Mouse (Mus musculus) adrenal gland, adult 8-10 months (tissue): Measurements from ENCODE around the gene Stat6. TPM values are rescaled to one million over a fixed set of nuclear protein-coding genes. Genes with fewer than 3 reads are reported as not detected.
A peak's percentile ranks its signal among the peaks of the same experiment; 100 is the strongest.
"Not testable (repeated sequence)": the region's sequence is repeated elsewhere in the genome, so short reads cannot be mapped to it uniquely, and the experiment has no call there.

ENCODE experiments used
- DNase-seq: peaks from one replicate; pipeline ENCODE4 v3.0.0; 2022
- total RNA-seq, 4 experiments: library from RNA; stranded (reverse); gene quantifications; 2 replicates each; pipeline ENCODE4 v1.2.4; 2022

Gene Stat6
- total RNA-seq, 4 experiments from 2014 or later = 96.7 to 113 (median 107) TPM

GRCm38 (mm10) chr10:127652906-127653638 lies 10.3 kb downstream of the Stat6 start:
- DNase-seq = no peak

- DNase-seq = no peak
Observed at GRCm38 (mm10) chr10:127654970-127655579, 12.3 kb downstream of the Stat6 start.

GRCm38 (mm10) chr10:127657617-127658016 lies 14.8 kb downstream of the Stat6 start:
- not testable (repeated sequence) for DNase-seq

DNA sequence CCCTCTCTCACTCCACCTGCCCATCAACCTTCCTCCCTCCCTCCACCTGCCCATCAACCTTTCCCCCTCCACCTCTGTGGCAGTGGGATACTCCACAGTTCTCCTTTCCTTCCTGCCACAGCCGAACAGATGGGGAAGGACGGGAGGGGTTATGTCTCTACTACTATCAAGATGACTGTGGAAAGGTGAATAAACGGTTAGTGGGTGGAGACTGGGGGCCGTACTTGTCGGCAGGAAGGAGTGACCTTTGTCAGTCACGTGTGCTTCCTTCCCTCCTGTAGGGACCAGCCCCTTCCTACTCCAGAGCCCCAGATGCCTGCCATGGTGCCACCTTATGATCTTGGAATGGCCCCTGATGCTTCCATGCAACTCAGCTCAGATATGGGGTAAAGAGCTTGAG lies 15.3 kb downstream of the Stat6 start:
- DNase-seq = no peak

DNA sequence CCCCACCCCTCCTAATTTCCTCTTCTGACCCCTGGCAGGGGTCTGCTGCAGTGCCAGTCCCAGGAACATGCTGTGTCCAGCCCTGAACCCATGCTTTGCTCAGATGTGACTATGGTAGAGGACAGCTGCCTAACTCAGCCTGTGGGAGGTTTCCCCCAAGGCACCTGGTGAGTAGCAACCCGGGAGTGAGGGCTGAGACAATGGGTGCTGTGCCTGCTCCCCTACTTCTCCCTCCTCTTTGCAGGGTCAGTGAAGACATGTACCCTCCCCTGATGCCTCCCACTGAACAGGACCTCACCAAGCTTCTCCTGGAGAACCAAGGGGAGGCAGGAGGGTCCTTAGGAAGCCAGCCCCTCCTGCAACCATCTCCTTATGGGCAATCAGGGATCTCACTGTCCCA lies 16.8 kb downstream of the Stat6 start:
- DNase-seq = no peak

DNA sequence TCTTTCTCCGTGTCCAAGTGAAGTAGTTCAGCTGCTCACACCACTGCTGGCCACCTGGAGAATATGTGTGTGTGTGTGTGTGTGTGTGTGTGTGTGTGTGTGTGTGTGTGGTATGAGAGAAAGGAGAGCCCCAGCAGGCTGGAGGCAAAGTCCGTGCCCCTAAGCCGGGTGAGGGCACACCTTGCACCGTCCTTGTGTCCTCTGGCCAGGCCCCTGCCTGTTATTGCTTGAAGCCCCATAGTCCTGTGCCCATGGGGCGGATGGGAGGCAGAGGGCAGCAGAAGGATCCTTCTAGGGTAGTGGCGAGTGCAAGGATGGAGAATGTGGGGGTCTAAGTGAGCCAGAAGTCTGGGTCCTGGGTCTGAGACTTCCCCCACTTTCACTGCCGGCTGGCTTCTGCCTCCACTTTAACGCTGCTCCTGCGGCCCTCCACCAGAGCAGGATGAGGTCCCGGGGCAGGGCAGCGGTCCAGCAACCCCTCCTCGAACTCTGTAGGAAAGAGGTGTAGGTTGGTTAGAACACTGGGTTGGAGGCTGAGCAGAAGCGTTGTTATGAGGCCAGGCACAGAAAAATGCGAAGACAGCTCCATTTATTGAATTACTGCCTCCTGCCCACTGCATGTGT lies 18.6 kb downstream of the Stat6 start:
- DNase-seq = no peak

DNA sequence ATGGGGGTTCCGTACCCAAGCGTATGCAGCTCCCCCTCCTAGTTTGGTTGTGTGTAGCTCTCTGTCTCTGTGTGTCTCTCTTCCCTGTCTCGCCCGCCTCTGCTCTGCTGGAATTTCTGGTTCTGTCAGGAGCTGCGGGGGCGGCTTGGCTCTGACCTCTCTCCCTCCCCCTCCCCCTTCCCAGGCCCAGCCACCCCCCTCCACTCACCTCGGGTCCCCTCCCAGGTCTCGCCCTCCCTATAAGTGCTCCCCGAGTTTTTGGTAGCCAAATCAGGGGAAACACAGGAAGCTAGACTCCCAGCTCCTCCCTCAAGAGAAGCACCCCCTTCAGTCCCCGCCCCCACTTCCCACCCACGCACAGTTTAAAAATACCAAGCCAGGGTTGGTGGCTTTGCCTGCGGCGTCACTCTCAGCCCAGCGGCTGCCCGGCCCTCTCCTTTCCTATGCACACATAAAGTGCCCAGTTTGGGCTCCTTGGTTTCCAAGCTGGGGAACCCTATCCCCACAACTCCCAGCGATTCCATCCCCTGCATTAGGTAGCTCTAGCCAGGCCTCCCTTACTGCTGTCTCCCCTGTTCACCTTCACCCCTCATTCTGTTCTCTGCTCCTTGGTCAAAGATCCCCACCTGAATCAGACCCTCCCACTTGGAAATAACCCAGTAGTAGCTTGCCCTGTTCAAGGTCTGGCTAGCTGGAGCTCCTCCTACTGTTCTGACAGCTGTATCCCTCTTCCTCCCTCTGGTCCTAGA lies 19.3 kb downstream of the Stat6 start:
- peak; percentile 67 for DNase-seq

- no peak for DNase-seq
Observed at GRCm38 (mm10) chr10:127662666-127663253, 20.0 kb downstream of the Stat6 start.

DNA sequence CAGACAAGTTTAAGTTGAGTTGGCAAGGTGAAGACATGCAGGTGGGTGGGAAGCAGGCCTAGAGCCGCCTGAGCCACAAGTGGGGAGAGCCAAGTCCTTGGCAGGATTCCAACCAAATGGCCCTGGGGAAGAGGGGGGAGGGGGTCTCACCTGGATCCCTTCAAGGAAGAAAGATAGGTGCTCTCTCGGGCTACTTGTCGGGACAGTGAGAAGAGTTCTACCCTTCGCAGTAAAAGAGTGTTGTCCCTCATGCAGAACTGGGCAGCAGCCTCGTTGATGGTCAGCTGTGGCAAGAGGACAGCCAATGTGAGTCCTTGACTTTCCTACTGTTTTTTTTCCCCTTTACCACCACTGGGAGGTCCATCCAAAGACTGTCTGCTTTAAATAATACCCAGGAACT lies 20.8 kb downstream of the Stat6 start:
- DNase-seq = no peak

DNA sequence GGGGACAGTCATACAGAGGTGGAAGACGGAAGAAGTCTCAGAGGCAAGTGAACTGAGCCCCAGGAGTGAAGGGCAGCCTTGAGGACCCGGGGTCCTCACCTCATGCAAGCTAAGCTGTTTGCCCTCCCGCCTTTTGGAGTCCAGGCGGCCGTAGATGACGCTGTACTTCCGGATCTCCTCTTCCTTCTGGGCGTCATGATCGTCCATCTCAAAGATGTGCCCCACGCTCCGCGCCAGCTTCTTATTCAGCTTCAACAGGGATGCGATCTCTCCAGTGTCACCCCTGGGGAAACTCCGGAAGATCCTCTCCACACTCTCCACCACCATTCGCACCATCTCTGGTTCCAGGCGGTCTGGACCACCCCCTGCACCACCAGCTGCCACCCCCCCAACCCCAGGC lies 21.4 kb downstream of the Stat6 start:
- no peak for DNase-seq

DNA sequence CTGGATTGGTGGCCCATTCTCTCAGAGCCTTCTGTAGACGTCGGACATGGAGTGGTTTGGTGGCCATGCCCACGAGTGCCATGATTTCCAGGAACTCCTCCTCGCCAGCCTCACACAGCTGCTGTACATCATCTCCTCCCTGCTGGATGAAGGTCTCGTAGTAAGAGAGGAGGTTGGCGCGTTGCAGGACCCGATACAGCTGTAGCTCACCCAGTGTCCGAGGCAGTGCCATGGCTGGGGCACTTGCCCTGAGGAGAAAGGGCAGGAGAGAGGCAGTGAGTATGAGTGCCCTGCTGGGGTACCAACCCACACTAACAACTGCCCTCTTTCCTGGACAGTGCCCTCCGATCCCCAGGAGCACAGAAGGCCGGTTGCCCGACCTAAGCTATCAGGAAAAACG lies 22.1 kb downstream of the Stat6 start:
- peak; percentile 28 for DNase-seq

GRCm38 (mm10) chr10:127665366-127666181 lies 22.8 kb downstream of the Stat6 start:
- no peak for DNase-seq

GRCm38 (mm10) chr10:127666501-127667268 lies 23.9 kb downstream of the Stat6 start, which contains the start of gene Nemp1:
TSS of gene Nemp1 (plus strand) at chr10:127666901.
- DNase-seq = peak; percentile 89

GRCm38 (mm10) chr10:127667269-127668092 lies 24.7 kb downstream of the Stat6 start:
- peak; percentile 86 for DNase-seq

DNA sequence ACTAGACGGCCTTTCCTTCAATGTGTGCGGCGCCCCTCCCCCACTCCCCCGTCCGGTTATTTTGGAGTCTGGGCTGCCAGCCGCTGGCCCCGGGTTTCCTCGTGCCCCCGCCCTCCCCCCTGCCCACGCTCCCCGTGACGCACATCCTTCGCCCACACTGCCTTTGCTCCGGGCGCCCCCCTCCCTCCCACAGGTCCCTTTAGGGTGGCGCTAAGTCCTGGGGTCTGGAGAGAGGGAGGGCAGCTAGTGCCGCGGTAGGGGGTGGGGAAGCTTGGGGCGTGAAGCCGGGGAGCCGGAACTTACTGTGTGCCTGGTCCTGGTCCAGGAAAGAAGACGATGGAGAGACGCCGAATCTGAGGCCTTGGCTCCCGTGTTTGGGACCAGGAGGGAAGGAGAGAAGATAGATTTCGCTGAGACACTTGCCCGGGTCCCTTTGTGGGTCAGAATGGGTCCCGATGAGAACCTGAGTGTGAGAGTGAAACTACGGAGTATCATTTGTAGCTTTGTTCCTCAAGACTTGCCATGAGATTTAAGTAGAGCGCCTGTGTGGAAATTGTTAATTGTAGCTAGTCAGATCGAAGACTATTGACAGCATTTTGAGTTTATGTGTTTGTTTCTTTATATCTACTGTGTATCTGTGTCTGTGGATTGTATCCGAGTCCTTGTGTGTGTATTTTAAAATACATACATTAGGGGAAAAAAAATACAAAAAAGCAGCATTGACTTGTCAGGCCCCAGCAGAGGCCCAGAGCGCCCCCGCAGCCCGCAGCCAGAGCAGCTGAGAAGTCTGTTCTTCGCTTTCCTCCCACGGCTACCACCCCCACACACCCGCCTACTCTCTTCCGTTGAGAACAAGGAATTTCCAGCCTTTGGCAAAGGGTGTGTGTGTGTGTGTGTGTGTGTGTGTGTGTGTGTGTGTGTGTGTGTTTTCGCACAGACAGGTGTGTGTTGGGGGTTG lies 25.6 kb downstream of the Stat6 start, which contains the start of gene Nab2:
TSS of gene Nab2 (minus strand) at position 476 of the 958 bp plus-strand sequence.
- peak; percentile 78 for DNase-seq

DNA sequence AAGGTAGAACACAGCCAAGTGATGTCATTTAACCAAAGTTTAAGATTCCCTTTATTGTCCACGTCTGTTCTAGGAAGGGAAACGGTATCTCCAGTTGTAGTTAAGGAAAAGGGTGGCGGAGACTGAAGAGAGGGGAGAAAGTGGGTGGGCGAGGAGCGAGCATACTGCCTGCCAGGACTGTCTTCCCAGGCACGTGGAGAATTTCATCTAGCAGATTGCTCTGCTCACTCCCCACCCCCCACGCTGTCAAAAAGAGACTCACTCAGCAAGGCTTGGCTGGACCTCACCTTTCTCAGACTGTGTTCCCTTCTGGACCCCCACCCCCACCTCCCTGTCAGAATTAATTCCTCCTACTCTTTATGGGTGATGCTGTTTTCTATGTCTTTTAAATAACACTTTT lies 26.4 kb downstream of the Stat6 start:
- DNase-seq = no peak

DNA sequence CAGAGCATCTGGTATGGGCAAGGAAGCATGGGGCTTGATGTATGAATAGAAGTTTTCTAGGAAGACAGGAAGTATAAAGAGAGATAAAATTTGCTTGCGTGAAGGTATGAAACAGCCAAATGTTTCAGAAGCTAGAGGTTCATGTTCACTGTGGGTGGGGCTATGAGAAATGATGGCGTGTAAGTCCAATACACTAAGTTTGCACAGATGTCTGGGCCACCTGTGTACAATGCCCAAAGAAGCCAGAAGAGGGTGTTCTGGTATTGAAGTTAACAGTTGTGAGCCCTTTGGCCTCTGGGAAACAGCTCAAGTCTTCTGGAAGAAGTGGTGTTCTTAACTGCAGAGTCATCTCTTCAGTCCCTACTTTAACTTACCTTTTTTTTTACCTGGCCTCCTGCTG lies 27.4 kb downstream of the Stat6 start:
- no peak for DNase-seq

DNA sequence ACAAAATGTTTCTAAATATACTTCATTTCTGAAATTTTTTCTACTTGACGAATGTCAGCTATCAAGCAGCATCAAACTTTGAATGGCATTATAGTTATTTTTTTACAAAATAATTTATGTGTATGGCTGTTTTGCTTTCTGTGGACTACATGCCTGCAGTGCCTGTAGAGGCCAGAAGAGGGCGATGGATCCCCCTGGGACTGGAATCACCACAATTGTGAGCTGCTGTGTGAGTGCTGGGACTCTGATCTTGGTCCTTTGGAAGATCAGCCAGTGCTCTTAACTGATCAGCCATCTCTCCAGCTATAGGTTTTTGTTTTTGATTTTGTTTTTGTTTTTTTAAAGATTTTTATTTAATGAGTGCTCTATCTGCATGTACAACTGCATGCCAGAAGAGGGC lies 28.5 kb downstream of the Stat6 start:
- DNase-seq = no peak
